Mouse (Mus musculus): Measurements from ENCODE around the gene Krtap5-5. TPM values are rescaled to one million over a fixed set of nuclear protein-coding genes. Genes with fewer than 3 reads are reported as not detected.
"Not testable (repeated sequence)": the region's sequence is repeated elsewhere in the genome, so short reads cannot be mapped to it uniquely, and the experiment has no call there.

Gene Krtap5-5
- polyA plus RNA-seq, 1 experiment from 2014 or later: not detected

DNA sequence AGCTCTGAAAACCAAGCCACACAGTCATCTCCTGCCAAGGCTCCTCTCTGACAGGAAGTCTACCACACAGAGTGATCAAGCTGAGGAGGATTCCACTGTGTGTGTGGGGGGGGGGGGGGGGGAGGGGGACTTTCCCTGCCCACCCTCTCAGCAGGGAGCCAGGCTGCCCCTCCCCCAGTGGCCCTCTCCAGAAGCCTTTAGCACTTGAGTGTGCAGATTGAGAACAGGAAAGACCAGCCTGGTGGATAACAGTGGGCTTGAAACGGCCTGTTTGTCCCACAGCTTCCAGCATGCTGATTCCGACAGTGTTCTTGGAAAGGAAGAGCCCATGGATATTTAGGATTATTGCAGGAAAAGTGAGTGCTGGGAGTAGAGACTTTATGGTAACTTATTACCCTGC, 5.3 kb downstream of the Krtap5-5 start:
- no peak overlapping the region for H3K27ac ChIP-seq (replicated peaks; ENCODE audit: low read depth, low read length)
- no peaks in the 10 kb centered on the region for H3K36me3 ChIP-seq (ENCODE audit: control insufficient read depth, insufficient read depth, low read length)
- H3K4me1 ChIP-seq (ENCODE audit: control insufficient read depth, insufficient read depth, low read length): no peaks in the 10 kb centered on the region
- WGBS: 51% methylated on average over 2 of the region's 2 CpGs
- no peak overlapping the region for H3K9ac ChIP-seq (replicated peaks; ENCODE audit: low read length)
- no peak overlapping the region for H3K4me2 ChIP-seq (ENCODE audit: low read length)
- no peaks in the 10 kb centered on the region for H3K9me3 ChIP-seq (ENCODE audit: control insufficient read depth, low read length)
- no peak overlapping the region for H3K4me3 ChIP-seq (replicated peaks; ENCODE audit: low read depth, low read length)
- ATAC-seq (ENCODE audit: low FRiP score, low TSS enrichment): no peak
- no peak for DNase-seq
- no peaks in the 10 kb centered on the region for H3K27me3 ChIP-seq (ENCODE audit: control insufficient read depth, insufficient read depth, low read length)

DNA sequence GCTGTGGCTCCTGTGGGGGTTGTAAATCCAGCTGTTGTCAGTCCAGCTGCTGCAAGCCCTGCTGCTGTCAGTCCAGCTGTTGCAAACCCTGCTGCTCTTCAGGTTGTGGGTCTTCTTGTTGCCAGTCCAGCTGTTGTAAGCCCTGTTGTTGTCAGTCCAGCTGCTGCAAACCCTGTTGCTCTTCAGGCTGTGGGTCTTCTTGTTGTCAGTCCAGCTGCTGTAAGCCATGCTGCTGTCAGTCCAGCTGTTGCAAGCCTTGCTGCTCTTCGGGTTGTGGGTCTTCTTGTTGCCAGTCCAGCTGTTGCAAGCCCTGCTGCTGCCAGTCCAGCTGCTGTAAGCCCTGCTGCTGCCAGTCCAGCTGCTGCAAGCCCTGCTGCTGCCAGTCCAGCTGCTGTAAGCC, 17.6 kb downstream of the Krtap5-5 start:
- H3K9me3 ChIP-seq (ENCODE audit: control insufficient read depth, low read length); H3K9ac ChIP-seq (replicated peaks; ENCODE audit: low read length); H3K27ac ChIP-seq (replicated peaks; ENCODE audit: low read depth, low read length); DNase-seq; H3K36me3 ChIP-seq (ENCODE audit: control insufficient read depth, insufficient read depth, low read length); H3K4me2 ChIP-seq (ENCODE audit: low read length); H3K27me3 ChIP-seq (ENCODE audit: control insufficient read depth, insufficient read depth, low read length); ATAC-seq (ENCODE audit: low FRiP score, low TSS enrichment); H3K4me1 ChIP-seq (ENCODE audit: control insufficient read depth, insufficient read depth, low read length); H3K4me3 ChIP-seq (replicated peaks; ENCODE audit: low read depth, low read length): not testable (repeated sequence)
- 65% methylated on average over 1 of the region's 1 CpGs for WGBS

- Histone ChIP-seq H3K27me3 (ENCODE audit: control insufficient read depth, insufficient read depth, low read length) (no peaks in the 10 kb centered on the region), H3K9ac (replicated peaks; ENCODE audit: low read length) (no peak within 1 kb of the TSS), H3K4me3 (replicated peaks; ENCODE audit: low read depth, low read length) (no peak within 1 kb of the TSS), H3K27ac (replicated peaks; ENCODE audit: low read depth, low read length) (no peak within 1 kb of the TSS), H3K36me3 (ENCODE audit: control insufficient read depth, insufficient read depth, low read length) (no peaks in the 10 kb centered on the region), H3K9me3 (ENCODE audit: control insufficient read depth, low read length) (no peaks in the 10 kb centered on the region), H3K4me1 (ENCODE audit: control insufficient read depth, insufficient read depth, low read length) (no peaks in the 10 kb centered on the region), H3K4me2 (ENCODE audit: low read length) (no peak within 1 kb of the TSS)
- DNase-seq (no peak), ATAC-seq (ENCODE audit: low FRiP score, low TSS enrichment) (no peak)
- 84% methylated on average over 1 of the region's 1 CpGs for WGBS
These were observed 18.2 kb downstream of the Krtap5-5 start, which contains the start of gene Gm7579 for GRCm38 (mm10) chr7:142211559-142211958. Gene Gm7579 (plus strand): TSS chr7:142211859.

DNA sequence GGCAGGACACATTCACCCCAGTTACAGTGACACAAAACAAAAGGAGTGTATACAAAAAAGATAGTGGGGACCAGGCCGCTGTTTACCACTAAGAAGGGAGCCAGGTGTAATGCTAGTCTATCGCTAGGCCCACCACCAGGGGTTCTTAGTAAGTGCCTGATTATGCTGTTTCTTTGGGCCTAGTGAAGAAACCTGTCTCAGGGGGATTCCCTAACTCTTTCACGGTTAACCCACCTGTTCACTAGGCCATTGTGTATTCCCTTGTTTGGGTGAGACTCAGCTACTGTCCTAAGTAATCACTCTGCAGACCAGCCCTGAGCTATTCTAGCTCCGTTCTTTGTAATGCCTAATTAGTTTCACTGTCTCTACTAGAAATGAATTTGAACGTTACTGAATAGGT, 22.9 kb downstream of the Krtap5-5 start:
- DNase-seq; H3K27me3 ChIP-seq (ENCODE audit: control insufficient read depth, insufficient read depth, low read length); H3K9ac ChIP-seq (replicated peaks; ENCODE audit: low read length); H3K4me3 ChIP-seq (replicated peaks; ENCODE audit: low read depth, low read length); H3K4me2 ChIP-seq (ENCODE audit: low read length); ATAC-seq (ENCODE audit: low FRiP score, low TSS enrichment); H3K27ac ChIP-seq (replicated peaks; ENCODE audit: low read depth, low read length); H3K4me1 ChIP-seq (ENCODE audit: control insufficient read depth, insufficient read depth, low read length); H3K9me3 ChIP-seq (ENCODE audit: control insufficient read depth, low read length); H3K36me3 ChIP-seq (ENCODE audit: control insufficient read depth, insufficient read depth, low read length): not testable (repeated sequence)
- 78% methylated on average over 5 of the region's 5 CpGs for WGBS

DNA sequence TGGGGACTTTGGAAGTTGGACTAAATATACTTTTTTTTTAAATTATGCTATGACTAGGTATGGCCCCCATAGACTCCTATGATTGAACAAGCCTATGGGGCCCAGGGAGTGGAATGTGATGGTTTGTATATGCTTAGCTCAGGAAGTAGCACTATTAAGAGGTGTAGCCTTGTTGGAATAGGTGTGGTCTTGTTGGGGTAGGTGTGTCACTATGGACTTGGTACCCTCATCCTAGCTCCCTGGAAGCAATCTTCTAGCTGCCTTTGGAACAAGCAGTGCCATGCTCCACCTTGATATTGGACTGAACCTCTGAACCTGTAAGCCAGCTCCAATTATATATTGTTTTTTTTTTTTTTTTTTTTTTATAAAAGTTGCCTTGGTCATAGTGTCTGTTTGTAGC, 24.3 kb downstream of the Krtap5-5 start:
- DNase-seq (no peak), ATAC-seq (ENCODE audit: low FRiP score, low TSS enrichment) (no peak)
- H3K27me3 ChIP-seq (ENCODE audit: control insufficient read depth, insufficient read depth, low read length): no peaks in the 10 kb centered on the region
- no peak overlapping the region for H3K27ac ChIP-seq (replicated peaks; ENCODE audit: low read depth, low read length)
- no peaks in the 10 kb centered on the region for H3K9me3 ChIP-seq (ENCODE audit: control insufficient read depth, low read length)
- no peak overlapping the region for H3K4me2 ChIP-seq (ENCODE audit: low read length)
- H3K4me1 ChIP-seq (ENCODE audit: control insufficient read depth, insufficient read depth, low read length): no peaks in the 10 kb centered on the region
- no peak overlapping the region for H3K9ac ChIP-seq (replicated peaks; ENCODE audit: low read length)
- H3K4me3 ChIP-seq (replicated peaks; ENCODE audit: low read depth, low read length): no peak overlapping the region
- H3K36me3 ChIP-seq (ENCODE audit: control insufficient read depth, insufficient read depth, low read length): no peaks in the 10 kb centered on the region

- H3K4me2 ChIP-seq (ENCODE audit: low read length): no peak within 1 kb of the TSS
- no peak within 1 kb of the TSS for H3K9ac ChIP-seq (replicated peaks; ENCODE audit: low read length)
- no peak within 1 kb of the TSS for H3K4me3 ChIP-seq (replicated peaks; ENCODE audit: low read depth, low read length)
- no peaks in the 10 kb centered on the region for H3K4me1 ChIP-seq (ENCODE audit: control insufficient read depth, insufficient read depth, low read length)
- WGBS: 82% methylated on average over 1 of the region's 1 CpGs
- no peaks in the 10 kb centered on the region for H3K9me3 ChIP-seq (ENCODE audit: control insufficient read depth, low read length)
- H3K27me3 ChIP-seq (ENCODE audit: control insufficient read depth, insufficient read depth, low read length): no peaks in the 10 kb centered on the region
- ATAC-seq (ENCODE audit: low FRiP score, low TSS enrichment) (no peak), DNase-seq (no peak)
- no peak within 1 kb of the TSS for H3K27ac ChIP-seq (replicated peaks; ENCODE audit: low read depth, low read length)
- H3K36me3 ChIP-seq (ENCODE audit: control insufficient read depth, insufficient read depth, low read length): no peaks in the 10 kb centered on the region
These were observed 28.7 kb downstream of the Krtap5-5 start, which contains the start of gene Krtap5-3 for GRCm38 (mm10) chr7:142201064-142201463. Gene Krtap5-3 (plus strand): TSS chr7:142201364.

GRCm38 (mm10) chr7:142198748-142199147, 31.0 kb downstream of the Krtap5-5 start:
- no peak for ATAC-seq (ENCODE audit: low FRiP score, low TSS enrichment)
- no peak overlapping the region for H3K27ac ChIP-seq (replicated peaks; ENCODE audit: low read depth, low read length)
- no peak overlapping the region for H3K4me2 ChIP-seq (ENCODE audit: low read length)
- 81% methylated on average over 2 of the region's 2 CpGs for WGBS
- H3K36me3 ChIP-seq (ENCODE audit: control insufficient read depth, insufficient read depth, low read length): no peaks in the 10 kb centered on the region
- no peaks in the 10 kb centered on the region for H3K4me1 ChIP-seq (ENCODE audit: control insufficient read depth, insufficient read depth, low read length)
- H3K9ac ChIP-seq (replicated peaks; ENCODE audit: low read length): no peak overlapping the region
- no peak for DNase-seq
- H3K9me3 ChIP-seq (ENCODE audit: control insufficient read depth, low read length): no peaks in the 10 kb centered on the region
- H3K27me3 ChIP-seq (ENCODE audit: control insufficient read depth, insufficient read depth, low read length): no peaks in the 10 kb centered on the region
- no peak overlapping the region for H3K4me3 ChIP-seq (replicated peaks; ENCODE audit: low read depth, low read length)

GRCm38 (mm10) chr7:142190289-142190688, 39.5 kb downstream of the Krtap5-5 start, which contains the start of gene Gm10153:
Gene Gm10153 (minus strand): TSS chr7:142190389.
- Histone ChIP-seq H3K9ac (replicated peaks; ENCODE audit: low read length) (no peak within 1 kb of the TSS), H3K27ac (replicated peaks; ENCODE audit: low read depth, low read length) (no peak within 1 kb of the TSS), H3K27me3 (ENCODE audit: control insufficient read depth, insufficient read depth, low read length) (no peaks in the 10 kb centered on the region), H3K9me3 (ENCODE audit: control insufficient read depth, low read length) (no peaks in the 10 kb centered on the region), H3K4me1 (ENCODE audit: control insufficient read depth, insufficient read depth, low read length) (no peaks in the 10 kb centered on the region), H3K36me3 (ENCODE audit: control insufficient read depth, insufficient read depth, low read length) (no peaks in the 10 kb centered on the region), H3K4me3 (replicated peaks; ENCODE audit: low read depth, low read length) (no peak within 1 kb of the TSS), H3K4me2 (ENCODE audit: low read length) (no peak within 1 kb of the TSS)
- 53% methylated on average over 2 of the region's 2 CpGs for WGBS
- ATAC-seq (ENCODE audit: low FRiP score, low TSS enrichment) (no peak), DNase-seq (no peak)

DNA sequence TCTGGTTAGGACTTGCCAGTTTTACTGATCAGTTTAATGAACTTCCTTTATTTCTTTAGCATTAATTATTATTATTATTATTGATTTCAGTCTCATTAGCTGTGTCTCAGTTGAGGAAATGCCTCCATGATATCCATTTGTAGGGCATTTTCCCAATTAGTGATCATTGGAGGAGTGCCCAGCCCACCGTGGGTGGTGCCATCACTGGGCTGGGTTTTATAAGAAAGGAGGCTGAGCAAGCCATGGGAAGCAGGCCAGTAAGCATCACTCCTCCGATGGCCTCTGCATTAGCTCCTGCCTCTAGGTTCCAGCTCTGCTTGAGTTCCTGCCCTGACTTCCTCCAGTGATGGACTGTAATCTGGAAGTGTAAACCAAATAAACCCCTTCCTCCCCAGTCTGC, 41.6 kb downstream of the Krtap5-5 start:
- no peak for DNase-seq
- Histone ChIP-seq H3K4me2 (ENCODE audit: low read length) (no peak overlapping the region), H3K4me1 (ENCODE audit: control insufficient read depth, insufficient read depth, low read length) (no peaks in the 10 kb centered on the region), H3K36me3 (ENCODE audit: control insufficient read depth, insufficient read depth, low read length) (no peaks in the 10 kb centered on the region), H3K27me3 (ENCODE audit: control insufficient read depth, insufficient read depth, low read length) (no peaks in the 10 kb centered on the region), H3K9ac (replicated peaks; ENCODE audit: low read length) (no peak overlapping the region), H3K27ac (replicated peaks; ENCODE audit: low read depth, low read length) (no peak overlapping the region), H3K9me3 (ENCODE audit: control insufficient read depth, low read length) (no peaks in the 10 kb centered on the region), H3K4me3 (replicated peaks; ENCODE audit: low read depth, low read length) (no peak overlapping the region)
- ATAC-seq (ENCODE audit: low FRiP score, low TSS enrichment): no peak
- WGBS: 76% methylated on average over 2 of the region's 2 CpGs
